Mouse (Mus musculus): Measurements from ENCODE around the gene Pip5k1b.

DNA sequence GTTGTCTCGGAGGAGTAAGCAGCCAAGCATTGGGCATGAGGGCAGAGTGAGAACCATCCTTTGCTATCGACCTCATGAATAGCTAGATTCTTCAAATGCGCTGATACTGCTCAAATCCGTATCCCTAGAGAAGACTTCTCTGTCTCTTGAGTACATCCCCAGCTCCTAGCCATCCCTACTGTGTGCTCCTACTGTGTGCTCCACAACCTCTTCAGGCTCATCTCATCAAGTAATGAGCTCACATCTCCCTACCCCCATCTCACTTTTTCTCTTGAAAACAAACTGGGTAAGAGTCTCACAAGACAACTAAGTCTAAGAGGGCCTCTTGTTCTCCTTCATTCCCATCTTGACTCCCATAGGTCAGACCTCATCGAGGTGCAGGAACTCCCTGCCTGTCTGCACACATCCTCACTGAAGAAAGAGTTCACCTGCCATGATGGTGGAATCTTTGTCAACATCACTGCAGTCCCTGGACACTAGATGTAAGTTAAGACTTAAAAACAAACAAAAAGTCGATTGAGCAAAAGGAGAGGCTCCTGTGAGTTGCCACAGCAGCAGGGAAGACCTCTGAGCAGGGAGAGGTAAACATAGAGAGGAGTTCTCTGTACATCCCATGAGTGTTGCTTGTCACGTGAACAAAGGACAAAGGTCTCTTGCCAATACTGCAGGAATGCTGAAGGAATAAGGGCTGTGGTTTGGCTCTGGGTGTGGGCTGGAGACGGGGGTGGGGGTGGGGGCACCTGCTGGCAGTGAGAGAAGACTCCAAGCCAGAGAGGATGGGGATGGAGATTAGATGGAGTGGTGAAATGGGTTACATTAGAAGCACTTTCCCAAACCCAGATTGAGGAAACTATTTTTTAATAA, 69.0 kb downstream of the Pip5k1b start:
- TF ChIP-seq POLR2A (IDR thresholded peaks at IDR 0.05; ENCODE audit: low read depth, low read length), result no peak
- no peak for TF ChIP-seq CTCF (IDR thresholded peaks at IDR 0.05; ENCODE audit: extremely low read depth, insufficient read depth, insufficient read length, insufficient replicate concordance)

Data from spleen, adult 2 months (tissue).